Comparison of ENCODE assay signal across 14 mouse cellular contexts in the genomic region with DNA sequence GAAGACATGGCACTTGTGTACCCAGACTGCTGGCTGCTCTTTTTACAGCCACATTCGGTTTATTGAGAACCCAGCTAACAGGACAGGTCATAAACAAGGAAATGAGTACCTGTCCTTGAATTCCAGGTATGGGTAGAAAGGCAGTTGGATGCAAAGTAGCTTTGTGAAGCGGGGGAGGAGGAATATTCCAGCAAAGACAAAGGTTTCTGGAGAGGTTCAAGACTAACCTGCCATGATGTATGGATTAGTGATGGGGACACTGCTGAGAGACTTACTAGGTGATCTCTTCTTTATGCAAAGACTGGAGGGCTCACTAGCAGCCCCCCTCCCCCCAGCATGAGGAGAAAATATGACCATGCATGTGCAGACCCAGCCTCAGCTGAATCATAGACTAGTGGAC. TPM values are rescaled to one million over a fixed set of nuclear protein-coding genes. Genes with fewer than 3 reads are reported as not detected.
DNase-seq lines count a peak whose midpoint lies in the region; ATAC-seq and TF ChIP-seq lines count a peak whose summit lies in the region.
"Had no signal": no experiment of that assay in that cellular context is flagged by ENCODE, and none has a peak within 500 bp of the region (broad histone marks: within the 10 kb centered on the region; RNA-seq: fewer than 3 reads in every experiment).

No protein-coding gene starts in this region.

- no peak for TF ChIP-seq EP300 in liver, postnatal 0 days (IDR thresholded peaks at IDR 0.05; ENCODE audit: low read depth)

- peak overlapping the region; percentile 81; the same call in 1 of the 2 replicates for H3K4me3 ChIP-seq in liver, embryonic 12.5 days
- no peak overlapping the region for H3K4me3 ChIP-seq in liver, postnatal 0 days (ENCODE audit: low read depth, low read length)
- H3K4me3 ChIP-seq in liver, embryonic 15.5 days (replicated peaks): peak overlapping the region; percentile 89

- peaks cover 28% of the 10 kb centered on the region for H3K4me1 ChIP-seq in liver, embryonic 12.5 days
- H3K4me1 ChIP-seq in liver, postnatal 0 days (ENCODE audit: insufficient read depth): peaks cover 23% of the 10 kb centered on the region
- peaks cover 34% of the 10 kb centered on the region for H3K4me1 ChIP-seq in liver, embryonic 15.5 days (replicated peaks)

- H3K27me3 ChIP-seq in liver, embryonic 12.5 days (replicated peaks): no peaks in the 10 kb centered on the region
- no peaks in the 10 kb centered on the region for H3K27me3 ChIP-seq in liver, postnatal 0 days (ENCODE audit: insufficient read depth, low read length)
- H3K27me3 ChIP-seq in liver, embryonic 15.5 days: no peaks in the 10 kb centered on the region

- H3K9me3 ChIP-seq in liver, embryonic 12.5 days (replicated peaks): peaks cover 4% of the 10 kb centered on the region
- no peaks in the 10 kb centered on the region for H3K9me3 ChIP-seq in liver, postnatal 0 days (ENCODE audit: low read length)
- H3K9me3 ChIP-seq in liver, embryonic 15.5 days (replicated peaks): no peaks in the 10 kb centered on the region

- H3K36me3 ChIP-seq in liver, embryonic 12.5 days: peaks cover 23% of the 10 kb centered on the region
- no peaks in the 10 kb centered on the region for H3K36me3 ChIP-seq in liver, postnatal 0 days (replicated peaks; ENCODE audit: insufficient read depth, low read length)
- peaks cover 12% of the 10 kb centered on the region for H3K36me3 ChIP-seq in liver, embryonic 15.5 days (replicated peaks)

- peak; percentile 32 for DNase-seq in CD4-positive, CD25-positive, alpha-beta regulatory T cell, adult 2 months (ENCODE audit: low read depth, low spot score)
- DNase-seq in liver, postnatal 0 days: no peak
- no peak for DNase-seq in gastrocnemius, adult 18-20 months (ENCODE audit: low spot score)
- DNase-seq: gastrocnemius, postnatal 14 days; kidney, postnatal 14 days had no signal

- no peak for ATAC-seq in CD4-positive, CD25-positive, alpha-beta regulatory T cell, adult 4 months
- no peak for ATAC-seq in liver, embryonic 12.5 days
- ATAC-seq in liver, postnatal 0 days: no peak
- ATAC-seq in liver, embryonic 15.5 days (ENCODE audit: insufficient read depth): no peak
- ATAC-seq in megakaryocyte progenitor cell, adult 5-6 weeks (replicated peaks; ENCODE audit: poor library complexity): no peak
- ATAC-seq in megakaryocyte-erythroid progenitor cell, adult 5-6 weeks (replicated peaks; ENCODE audit: low FRiP score, low TSS enrichment, poor library complexity, severe bottlenecking): no peak

- H3K4me2 ChIP-seq in liver, embryonic 12.5 days: peak overlapping the region; percentile 92
- H3K4me2 ChIP-seq in liver, postnatal 0 days (ENCODE audit: low read depth, low read length): no peak overlapping the region; the same call in 1 of the 2 replicates
- H3K4me2 ChIP-seq in liver, embryonic 15.5 days: peak overlapping the region; percentile 85

- H3K9ac ChIP-seq in liver, embryonic 12.5 days: no peak overlapping the region
- H3K9ac ChIP-seq in liver, postnatal 0 days (replicated peaks): no peak overlapping the region
- H3K9ac ChIP-seq in liver, embryonic 15.5 days: no peak overlapping the region

- 74% methylated on average over 2 of the region's 2 CpGs for WGBS in liver, embryonic 12.5 days (ENCODE audit: insufficient replicate concordance)
- 76% methylated on average over 2 of the region's 2 CpGs for WGBS in liver, postnatal 0 days (ENCODE audit: insufficient replicate concordance)
- 67% methylated on average over 2 of the region's 2 CpGs for WGBS in liver, embryonic 15.5 days (ENCODE audit: insufficient replicate concordance)

- TF ChIP-seq CTCF in liver, postnatal 0 days (IDR thresholded peaks at IDR 0.05; ENCODE audit: low read depth): no peak

- no peak overlapping the region for H3K27ac ChIP-seq in liver, embryonic 12.5 days
- no peak overlapping the region for H3K27ac ChIP-seq in liver, postnatal 0 days (ENCODE audit: low read depth)
- no peak overlapping the region for H3K27ac ChIP-seq in liver, embryonic 15.5 days (replicated peaks)

RNA-seq across cellular contexts. Expression of gene Dcaf15, which starts 1.1 kb away (rescaled TPM):
- polyA plus RNA-seq in CD4-positive, CD25-positive, alpha-beta regulatory T cell, adult 4 months (2017; shearing (Covaris generic)): 10 to 100 TPM; 14.5 to 15.5 TPM
- 5.9 and 6.4 TPM in 2 replicates for polyA plus RNA-seq in liver, embryonic 12.5 days (2016; fragmentation: Nextera tagmentation; extraction: Ambion mirVana)
- polyA plus RNA-seq in liver, postnatal 0 days (2015; fragmentation: Nextera tagmentation; extraction: Ambion mirVana): 2.3 and 2.8 TPM in 2 replicates
- 3.2 and 3.5 TPM in 2 replicates for polyA plus RNA-seq in liver, embryonic 15.5 days (2015; fragmentation: Nextera tagmentation; extraction: Ambion mirVana)
- 13.2 and 14.3 TPM in 2 replicates for total RNA-seq in megakaryocyte progenitor cell, adult 5-6 weeks (2015)
- 20.5 and 22.0 TPM in 2 replicates for total RNA-seq in megakaryocyte progenitor cell, adult 5-6 weeks (2017)
- total RNA-seq in gastrocnemius, adult 18-20 months (2021): 1 to 10 TPM; 4.8 to 4.9 TPM
- total RNA-seq in megakaryocyte-erythroid progenitor cell, adult 5-6 weeks (2014; fragmentation: Nextera tagmentation): 27.0 and 27.3 TPM in 2 replicates
- total RNA-seq in megakaryocyte-erythroid progenitor cell, adult 5-6 weeks (2017): 14.1 and 16.3 TPM in 2 replicates

RNA-seq across cellular contexts. Expression of gene Podnl1, which starts 20.1 kb away (rescaled TPM):
- polyA plus RNA-seq in CD4-positive, CD25-positive, alpha-beta regulatory T cell, adult 4 months (2017; shearing (Covaris generic)): 10 to 100 TPM in 1 of 2 experiments, 1 to 10 TPM in 1; 6.1 to 13.1 TPM
- 0.08 and 0.13 TPM in 2 replicates for polyA plus RNA-seq in liver, embryonic 12.5 days (2016; fragmentation: Nextera tagmentation; extraction: Ambion mirVana)
- polyA plus RNA-seq in liver, postnatal 0 days (2015; fragmentation: Nextera tagmentation; extraction: Ambion mirVana): not detected in 2 replicates
- not detected in 2 replicates for polyA plus RNA-seq in liver, embryonic 15.5 days (2015; fragmentation: Nextera tagmentation; extraction: Ambion mirVana)
- 0.05 TPM in 1 of 2 replicates, not detected in the other for total RNA-seq in megakaryocyte progenitor cell, adult 5-6 weeks (2015)
- total RNA-seq in megakaryocyte progenitor cell, adult 5-6 weeks (2017): 0.54 TPM in 1 of 2 replicates, not detected in the other
- total RNA-seq in gastrocnemius, adult 18-20 months (2021): not detected
- total RNA-seq in megakaryocyte-erythroid progenitor cell, adult 5-6 weeks (2014; fragmentation: Nextera tagmentation): 0.79 TPM in 1 of 2 replicates, not detected in the other
- 0.14 TPM in 1 of 2 replicates, not detected in the other for total RNA-seq in megakaryocyte-erythroid progenitor cell, adult 5-6 weeks (2017)
- total RNA-seq: common myeloid progenitor, adult 5-6 weeks; heart, postnatal 36 days; left cerebral cortex, postnatal 14 days had no signal
- polyA plus RNA-seq: neural tube, embryonic 11.5 days had no signal

RNA-seq across cellular contexts. Expression of gene Rfx1, which starts 39.0 kb away (rescaled TPM):
- 10 to 100 TPM; 10.9 to 14.0 TPM for polyA plus RNA-seq in CD4-positive, CD25-positive, alpha-beta regulatory T cell, adult 4 months (2017; shearing (Covaris generic))
- 4.1 and 4.2 TPM in 2 replicates for polyA plus RNA-seq in liver, embryonic 12.5 days (2016; fragmentation: Nextera tagmentation; extraction: Ambion mirVana)
- 1.3 and 1.5 TPM in 2 replicates for polyA plus RNA-seq in liver, postnatal 0 days (2015; fragmentation: Nextera tagmentation; extraction: Ambion mirVana)
- polyA plus RNA-seq in liver, embryonic 15.5 days (2015; fragmentation: Nextera tagmentation; extraction: Ambion mirVana): 2.4 and 2.9 TPM in 2 replicates
- total RNA-seq in megakaryocyte progenitor cell, adult 5-6 weeks (2015): 7.9 and 9.5 TPM in 2 replicates
- total RNA-seq in megakaryocyte progenitor cell, adult 5-6 weeks (2017): 2.5 and 3.2 TPM in 2 replicates
- total RNA-seq in gastrocnemius, adult 18-20 months (2021): 1 to 10 TPM; 4.6 to 4.8 TPM
- total RNA-seq in megakaryocyte-erythroid progenitor cell, adult 5-6 weeks (2014; fragmentation: Nextera tagmentation): 10.2 and 11.9 TPM in 2 replicates
- 2.1 and 3.7 TPM in 2 replicates for total RNA-seq in megakaryocyte-erythroid progenitor cell, adult 5-6 weeks (2017)

RNA-seq across cellular contexts. Expression of gene Gm10643, which starts 40.7 kb away (rescaled TPM):
- polyA plus RNA-seq in CD4-positive, CD25-positive, alpha-beta regulatory T cell, adult 4 months (2017; shearing (Covaris generic)): 1 to 10 TPM; 1.2 to 1.7 TPM
- polyA plus RNA-seq in liver, embryonic 12.5 days (2016; fragmentation: Nextera tagmentation; extraction: Ambion mirVana): 0.27 and 0.30 TPM in 2 replicates
- polyA plus RNA-seq in liver, postnatal 0 days (2015; fragmentation: Nextera tagmentation; extraction: Ambion mirVana): 0.36 and 0.41 TPM in 2 replicates
- 0.24 and 0.30 TPM in 2 replicates for polyA plus RNA-seq in liver, embryonic 15.5 days (2015; fragmentation: Nextera tagmentation; extraction: Ambion mirVana)
- 1.9 and 2.0 TPM in 2 replicates for total RNA-seq in megakaryocyte progenitor cell, adult 5-6 weeks (2015)
- 1.5 and 1.6 TPM in 2 replicates for total RNA-seq in megakaryocyte progenitor cell, adult 5-6 weeks (2017)
- 1 to 10 TPM; 1.2 TPM for total RNA-seq in gastrocnemius, adult 18-20 months (2021)
- total RNA-seq in megakaryocyte-erythroid progenitor cell, adult 5-6 weeks (2014; fragmentation: Nextera tagmentation): 3.3 TPM in 1 of 2 replicates, not detected in the other
- total RNA-seq in megakaryocyte-erythroid progenitor cell, adult 5-6 weeks (2017): 1.6 and 4.2 TPM in 2 replicates

RNA-seq across cellular contexts. Expression of gene Cc2d1a, which starts 42.1 kb away (rescaled TPM):
- 10 to 100 TPM; 12.7 to 19.2 TPM for polyA plus RNA-seq in CD4-positive, CD25-positive, alpha-beta regulatory T cell, adult 4 months (2017; shearing (Covaris generic))
- 8.2 and 9.6 TPM in 2 replicates for polyA plus RNA-seq in liver, embryonic 12.5 days (2016; fragmentation: Nextera tagmentation; extraction: Ambion mirVana)
- polyA plus RNA-seq in liver, postnatal 0 days (2015; fragmentation: Nextera tagmentation; extraction: Ambion mirVana): 4.4 and 4.5 TPM in 2 replicates
- polyA plus RNA-seq in liver, embryonic 15.5 days (2015; fragmentation: Nextera tagmentation; extraction: Ambion mirVana): 5.4 and 5.5 TPM in 2 replicates
- 7.3 and 8.0 TPM in 2 replicates for total RNA-seq in megakaryocyte progenitor cell, adult 5-6 weeks (2015)
- 5.7 and 8.0 TPM in 2 replicates for total RNA-seq in megakaryocyte progenitor cell, adult 5-6 weeks (2017)
- total RNA-seq in gastrocnemius, adult 18-20 months (2021): 10 to 100 TPM; 15.8 to 16.3 TPM
- total RNA-seq in megakaryocyte-erythroid progenitor cell, adult 5-6 weeks (2014; fragmentation: Nextera tagmentation): 8.6 and 10.7 TPM in 2 replicates
- total RNA-seq in megakaryocyte-erythroid progenitor cell, adult 5-6 weeks (2017): 3.2 and 6.9 TPM in 2 replicates
